Mouse (Mus musculus) spleen, adult 2 months (tissue): ENCODE data around the gene Slit3.

ENCODE experiments used
- CTCF ChIP-seq: fragments of 200-500 bp; IDR thresholded peaks from 2 replicates; pipeline ENCODE4 v1.5.1; 2011; ENCODE audit warnings: mild to moderate bottlenecking, inconsistent platforms; ENCODE audit not compliant: insufficient read depth, insufficient read length, insufficient replicate concordance; ENCODE audit errors: extremely low read depth
- POLR2A ChIP-seq: fragments of 200-500 bp; IDR thresholded peaks from 2 replicates; pipeline ENCODE4 v1.6.1; 2011; ENCODE audit warnings: low read depth, low read length, inconsistent platforms

DNA sequence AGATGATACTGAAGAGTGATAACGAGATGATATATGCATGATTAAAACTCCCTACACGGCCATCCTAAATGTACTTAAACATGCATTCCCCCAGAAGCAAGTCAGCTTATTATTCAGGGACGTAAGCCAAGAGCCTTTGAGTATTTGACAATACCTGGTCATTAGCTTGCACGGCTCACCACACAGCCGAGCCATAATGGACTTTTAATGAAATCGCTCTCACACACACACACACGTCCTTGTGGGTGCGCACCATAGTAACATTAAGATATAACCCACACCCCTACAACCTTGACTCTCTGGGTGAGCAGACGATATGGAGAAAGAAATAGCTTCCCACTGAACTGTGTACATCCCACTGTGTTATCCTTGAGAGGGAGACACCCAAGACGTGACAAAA lies 82.6 kb downstream of the Slit3 start:
- no peak for TF ChIP-seq CTCF
- TF ChIP-seq POLR2A, result no peak
